Mouse (Mus musculus): ENCODE data around the gene Skap2. TPM values are rescaled to one million over a fixed set of nuclear protein-coding genes. Genes with fewer than 3 reads are reported as not detected.
A peak's percentile ranks its signal among the peaks of the same experiment; 100 is the strongest.

Skap2 gene
- 10 to 100 TPM; 15.9 to 33.0 (median 17.8) TPM for polyA plus RNA-seq (2017; shearing (Covaris generic))

GRCm38 (mm10) chr6:52012409-52013244 is at the start of gene Skap2:
Gene Skap2 (minus strand): TSS chr6:52012549.
- ATAC-seq = peak; percentile 97

DNA sequence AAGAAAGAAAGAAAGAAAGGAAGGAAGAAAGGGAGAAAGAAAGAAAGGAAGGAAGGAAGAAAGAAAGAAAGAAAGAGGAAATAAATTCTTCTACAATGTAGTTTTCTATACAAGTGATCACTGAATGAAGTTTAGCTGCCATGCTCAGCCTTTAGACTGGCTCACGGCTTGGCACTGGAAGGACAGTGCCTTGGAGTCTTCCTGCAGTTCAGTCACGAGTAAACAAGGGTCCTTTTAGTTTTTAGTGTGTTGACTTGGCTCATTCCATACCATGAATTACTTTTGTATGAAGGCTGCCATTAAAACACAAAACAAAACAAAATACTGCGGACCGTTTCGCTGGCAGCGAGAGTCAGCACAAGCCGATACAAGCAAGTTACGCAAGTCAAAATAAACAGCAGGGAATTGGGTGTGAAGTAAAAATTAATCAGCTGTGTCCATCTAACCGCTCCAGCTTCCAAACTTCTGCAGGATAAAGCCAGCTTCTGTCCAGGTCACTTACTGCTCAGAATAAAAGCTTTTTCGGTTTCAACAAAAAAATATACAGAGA is 46.6 kb upstream of the Skap2 start:
- ATAC-seq = no peak

GRCm38 (mm10) chr6:52058120-52058519 is 45.8 kb upstream of the Skap2 start:
- no peak for ATAC-seq

DNA sequence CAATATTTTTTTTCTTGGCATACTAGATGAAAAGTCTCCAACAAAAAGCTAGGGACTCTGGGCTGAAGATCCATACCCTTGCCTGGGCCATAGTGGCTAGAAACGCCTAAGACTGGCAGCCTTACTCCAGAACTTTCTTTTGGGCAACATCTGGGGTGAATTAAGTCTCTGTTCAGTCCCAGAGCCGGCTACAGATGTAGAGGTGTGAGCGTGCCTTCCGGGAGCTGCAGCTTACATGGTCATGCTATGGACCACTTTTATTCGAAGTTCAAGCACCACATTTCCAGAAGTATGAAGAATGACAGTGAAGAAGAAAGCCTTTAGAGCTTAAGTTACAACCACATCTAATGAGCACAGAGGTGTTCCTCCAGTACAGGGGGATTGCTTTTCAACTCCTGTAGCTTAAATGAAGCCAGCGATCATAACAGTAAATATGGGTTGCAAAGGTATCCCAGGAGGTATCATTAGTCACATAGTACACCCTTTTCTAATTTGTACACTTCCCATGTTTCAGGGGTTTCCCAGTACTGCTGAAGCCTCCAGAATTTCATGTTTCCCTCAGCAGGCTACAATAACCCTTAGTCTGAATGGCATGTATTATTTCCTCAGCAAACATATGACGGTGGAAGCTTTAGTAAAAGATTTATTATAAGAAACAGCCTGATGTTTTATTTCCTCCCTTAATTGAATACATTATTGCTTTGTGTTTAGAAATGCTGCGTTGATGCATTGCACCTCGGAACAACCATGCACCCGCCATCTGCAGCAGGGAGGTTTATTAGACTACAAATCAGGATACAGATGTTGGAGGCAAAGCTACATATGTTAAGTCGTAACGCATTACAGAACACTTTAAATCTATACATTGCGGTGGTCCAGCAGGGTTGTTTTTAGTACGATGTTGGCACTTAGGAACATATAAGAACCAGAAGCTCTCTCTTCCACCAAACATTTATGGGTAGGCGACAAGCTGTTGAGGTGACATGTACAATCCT is 41.5 kb upstream of the Skap2 start:
- ATAC-seq = no peak

- ATAC-seq = no peak
Observed at GRCm38 (mm10) chr6:52050062-52050461, 37.7 kb upstream of the Skap2 start.

GRCm38 (mm10) chr6:52045517-52045916 is 33.2 kb upstream of the Skap2 start:
- no peak for ATAC-seq

DNA sequence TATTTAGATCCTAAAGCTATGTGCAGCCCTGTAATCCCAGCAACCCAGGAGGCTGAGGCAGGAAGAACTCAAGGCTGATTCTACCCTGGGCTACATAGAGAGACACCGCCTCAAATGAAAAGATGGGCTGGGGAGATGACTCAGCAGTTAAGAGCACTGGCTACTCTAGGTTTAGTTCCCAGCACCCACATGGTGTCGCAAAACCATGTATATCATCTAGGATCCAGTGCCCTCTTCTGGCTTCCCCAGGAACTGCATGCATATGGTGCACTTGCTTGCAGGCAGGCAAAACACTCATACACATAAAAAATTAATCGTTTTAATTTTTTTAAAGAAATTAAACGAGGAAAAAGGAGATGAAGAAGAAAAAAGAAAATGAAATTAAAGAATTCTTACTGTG is 23.7 kb upstream of the Skap2 start:
- no peak for ATAC-seq

DNA sequence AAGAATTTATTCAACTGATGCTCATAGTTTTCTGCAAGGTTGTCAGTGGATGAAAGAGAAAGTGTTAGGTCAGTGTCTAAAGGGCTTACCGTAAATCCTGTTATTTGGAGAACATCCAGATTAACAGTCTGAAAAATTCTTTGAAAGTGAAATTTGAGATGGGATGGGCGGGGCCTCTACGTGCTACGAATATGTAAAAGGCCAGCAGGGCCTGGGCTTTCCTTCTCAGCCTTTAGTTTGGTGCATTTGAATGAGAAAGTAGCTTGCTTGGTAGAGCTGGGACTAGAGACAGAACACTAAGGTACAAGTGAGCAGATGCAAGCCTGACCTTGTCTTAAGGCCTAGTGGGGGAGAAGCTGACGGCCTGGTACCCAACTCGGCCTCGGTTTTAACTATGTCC is 18.8 kb upstream of the Skap2 start:
- no peak for ATAC-seq

- ATAC-seq = no peak
Observed at GRCm38 (mm10) chr6:52028131-52028530, 15.8 kb upstream of the Skap2 start.

DNA sequence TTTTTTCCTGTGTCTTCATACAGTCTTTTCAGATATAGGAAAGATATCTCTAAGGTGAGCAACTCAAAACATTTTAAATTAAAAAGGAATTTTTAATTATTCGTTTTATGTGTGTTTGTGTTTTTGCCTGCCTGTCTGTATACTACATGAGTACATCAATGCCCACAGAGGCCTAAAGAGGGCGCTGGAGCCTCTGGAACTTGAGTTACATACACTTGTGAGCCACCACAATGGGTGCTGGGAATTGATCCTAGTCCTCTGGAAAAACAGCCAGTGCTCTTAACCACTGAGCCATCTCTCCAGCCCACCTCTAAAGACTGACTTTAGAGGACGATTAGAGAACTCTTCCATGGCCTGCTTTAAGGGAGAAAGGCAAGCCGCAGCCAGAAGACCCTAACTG is 14.8 kb upstream of the Skap2 start:
- no peak for ATAC-seq

DNA sequence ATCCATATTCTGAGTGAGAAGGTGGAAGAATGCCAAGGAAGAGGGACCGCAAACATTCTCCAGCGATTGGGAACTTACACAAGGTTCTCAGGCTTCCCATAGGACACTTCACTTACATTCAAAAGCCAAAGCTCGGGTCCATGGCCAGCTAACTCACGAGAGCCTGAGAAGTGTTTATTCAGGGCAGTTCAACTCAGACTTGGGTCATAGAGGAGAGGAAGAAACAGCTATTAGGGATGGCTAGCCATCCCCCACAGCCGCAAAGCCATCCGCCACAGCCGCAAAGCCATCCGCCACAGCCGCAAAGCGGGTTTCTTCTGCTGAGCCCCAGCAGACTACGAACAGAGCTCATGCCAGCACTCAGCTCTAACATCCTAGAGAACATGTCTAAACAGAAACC is 13.9 kb upstream of the Skap2 start:
- no peak for ATAC-seq

- no peak for ATAC-seq
Observed at GRCm38 (mm10) chr6:52024730-52025129, 12.4 kb upstream of the Skap2 start.

GRCm38 (mm10) chr6:52022363-52022762 is 10.0 kb upstream of the Skap2 start:
- ATAC-seq = no peak

DNA sequence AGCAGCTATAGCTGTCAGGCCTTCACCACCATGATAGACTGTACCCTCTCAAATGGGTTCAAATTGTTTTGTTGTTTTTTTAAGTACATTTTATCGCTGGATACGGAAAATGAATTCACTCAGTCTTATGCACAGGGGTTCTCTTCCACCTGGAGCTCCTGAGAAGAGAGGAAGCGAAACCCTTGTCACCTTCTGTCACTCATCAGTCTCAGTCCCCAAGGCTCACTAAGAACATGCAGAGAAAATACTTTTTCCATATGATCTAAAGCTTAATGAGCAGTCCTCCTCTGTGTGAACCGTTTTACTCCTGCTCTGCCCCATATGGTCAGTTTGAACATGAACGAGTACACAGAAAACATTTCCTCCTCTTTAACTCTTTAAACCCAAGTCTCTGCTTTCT is 7.9 kb upstream of the Skap2 start:
- ATAC-seq = no peak

- no peak for ATAC-seq
Observed at GRCm38 (mm10) chr6:52013245-52013945, 1.0 kb upstream of the Skap2 start.

DNA sequence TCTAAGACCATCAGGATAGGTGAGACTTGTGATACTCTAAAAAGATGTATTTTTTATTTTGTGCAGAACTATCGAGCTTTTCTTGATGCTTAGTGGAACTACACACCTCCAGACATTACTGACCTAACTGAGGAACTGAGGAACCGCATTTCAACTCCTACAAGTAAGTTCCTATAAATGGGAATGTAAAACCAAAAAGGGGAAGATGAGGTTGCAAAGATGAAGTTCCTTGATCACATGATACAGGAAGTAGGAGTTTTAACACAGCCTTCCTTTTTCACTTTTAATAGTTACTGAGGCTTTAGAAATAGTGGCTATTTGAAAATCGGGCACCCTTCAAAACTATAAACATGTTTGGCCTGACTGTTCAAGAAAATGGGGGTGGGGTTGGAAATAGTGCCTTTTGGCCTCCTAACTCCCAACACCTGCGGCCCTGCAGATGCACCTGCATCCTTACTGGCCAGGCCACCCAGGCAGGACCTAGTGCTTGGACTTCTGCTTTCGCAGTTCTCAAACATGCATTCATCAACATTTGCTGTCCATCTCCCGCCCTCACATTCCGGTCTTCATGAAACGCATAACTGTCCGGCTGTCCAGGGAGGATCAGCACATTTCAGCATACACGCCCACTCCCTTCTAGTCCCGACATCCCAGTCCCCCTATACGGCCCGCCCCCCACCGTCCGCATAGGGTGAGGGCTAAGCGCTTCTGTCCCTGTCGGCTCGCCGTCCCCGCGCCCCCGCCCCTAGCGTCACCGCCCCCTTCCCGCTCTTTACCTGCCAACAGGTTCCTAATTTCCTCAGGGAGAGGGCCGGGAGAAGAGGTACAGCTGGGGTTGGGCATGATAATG is 565 bp downstream of the Skap2 start:
- ATAC-seq = peak; percentile 12

DNA sequence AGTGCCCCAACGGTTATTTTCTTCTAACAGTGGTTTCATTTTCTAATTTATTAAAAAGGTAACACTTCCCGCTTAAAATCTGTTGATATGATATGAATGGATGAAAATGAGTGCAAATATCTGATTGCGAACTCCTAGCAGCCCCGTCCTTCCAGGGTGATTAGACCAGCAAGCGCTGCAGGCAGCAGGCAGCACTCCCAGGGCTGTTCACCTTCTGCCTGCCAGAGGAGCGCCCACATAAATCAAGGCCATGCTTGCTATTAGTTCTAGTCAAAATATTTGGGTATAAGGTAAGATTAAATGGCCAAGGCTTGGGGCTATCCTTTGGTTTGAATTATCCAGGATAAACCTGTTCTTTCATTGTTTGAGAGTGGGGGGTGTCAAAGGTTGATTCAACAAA is 3.0 kb downstream of the Skap2 start:
- no peak for ATAC-seq

GRCm38 (mm10) chr6:52008757-52009156 is 3.6 kb downstream of the Skap2 start:
- ATAC-seq = no peak

DNA sequence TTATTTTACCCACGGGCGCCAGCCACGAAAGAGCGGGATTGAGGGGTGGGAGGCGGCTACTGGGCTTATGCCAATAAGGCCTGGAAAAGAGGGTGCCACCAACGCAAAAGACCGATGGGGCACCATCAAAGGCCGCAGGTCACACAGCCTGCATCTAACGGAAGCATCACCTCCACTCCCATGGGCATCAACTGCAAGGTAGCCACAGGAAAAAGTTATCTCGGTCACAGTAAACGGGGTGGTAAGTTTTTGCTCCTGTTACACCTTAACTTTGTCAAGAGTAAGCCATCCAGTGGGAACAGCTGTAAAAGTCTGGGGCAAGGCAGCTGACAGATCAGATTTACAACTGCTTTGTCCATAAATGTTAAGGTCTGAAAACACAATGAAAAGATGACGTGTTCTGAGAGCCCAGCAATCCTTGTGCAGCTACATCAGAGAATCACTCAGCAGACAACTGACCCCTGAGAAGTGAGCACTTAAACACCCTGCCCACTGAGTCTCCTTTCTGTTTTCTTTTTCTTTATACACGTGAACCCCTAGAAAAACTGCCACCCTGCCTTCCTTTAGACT is 5.6 kb downstream of the Skap2 start:
- ATAC-seq = no peak

- ATAC-seq = no peak
Observed at GRCm38 (mm10) chr6:52005963-52006648, 6.2 kb downstream of the Skap2 start.

DNA sequence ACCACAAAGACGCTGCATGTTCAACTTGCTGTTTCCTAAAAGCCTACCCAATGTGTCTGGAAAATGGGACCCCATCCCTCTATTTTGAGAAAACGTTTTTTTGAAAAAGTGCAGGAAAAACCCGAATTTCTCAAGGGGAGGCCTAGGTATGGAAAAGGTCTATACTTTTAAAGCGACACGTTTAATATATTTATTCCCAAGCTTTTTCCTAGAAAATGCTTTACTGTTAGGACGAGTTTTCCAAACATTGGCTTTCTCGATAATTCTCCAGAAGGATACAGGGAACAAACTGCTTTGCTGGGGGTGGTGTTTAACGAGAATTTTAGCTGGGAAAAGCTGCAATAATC is 6.8 kb downstream of the Skap2 start:
- no peak for ATAC-seq

All from inflammation-experienced regulatory T-cells, adult 6 months (primary cell).